Mouse (Mus musculus): ENCODE results near the gene Mief1. TPM values are rescaled to one million over a fixed set of nuclear protein-coding genes. Genes with fewer than 3 reads are reported as not detected.
A peak's percentile ranks its signal among the peaks of the same experiment; 100 is the strongest.

The Mief1 gene
- polyA plus RNA-seq, 1 experiment, result 24.3 TPM

GRCm38 (mm10) chr15:80250586-80250985 is 16.8 kb downstream of the Mief1 start:
- H3K27me3 ChIP-seq (ENCODE audit: control insufficient read depth, insufficient read depth, insufficient read length), result no peaks in the 10 kb centered on the region
- H3K4me2 ChIP-seq (ENCODE audit: low read depth), result no peak overlapping the region
- TF ChIP-seq REST (IDR thresholded peaks at IDR 0.05; ENCODE audit: insufficient read depth, insufficient read length), result no peak
- H3K36me3 ChIP-seq (ENCODE audit: control insufficient read depth, insufficient read depth), result peaks cover 66% of the 10 kb centered on the region
- H3K79me2 ChIP-seq (ENCODE audit: control insufficient read depth, insufficient read depth), result peaks cover under 1% of the 10 kb centered on the region
- no peak overlapping the region for H3ac ChIP-seq (ENCODE audit: control insufficient read depth, insufficient read length)
- H3K4me3 ChIP-seq, result no peak overlapping the region

GRCm38 (mm10) chr15:80253530-80253929 is 19.7 kb downstream of the Mief1 start:
- Histone ChIP-seq H3K4me3 (no peak overlapping the region), H3K4me2 (ENCODE audit: low read depth) (peak overlapping the region; percentile 86), H3ac (ENCODE audit: control insufficient read depth, insufficient read length) (no peak overlapping the region), H3K79me2 (ENCODE audit: control insufficient read depth, insufficient read depth) (peaks cover 17% of the 10 kb centered on the region), H3K27me3 (ENCODE audit: control insufficient read depth, insufficient read depth, insufficient read length) (no peaks in the 10 kb centered on the region), H3K36me3 (ENCODE audit: control insufficient read depth, insufficient read depth) (peaks cover 55% of the 10 kb centered on the region)
- TF ChIP-seq SRF (IDR thresholded peaks at IDR 0.05; ENCODE audit: control insufficient read depth, insufficient read length, low read depth) (no peak), TCF12 (IDR thresholded peaks at IDR 0.05; ENCODE audit: insufficient read depth, poor library complexity, severe bottlenecking) (no peak), CEBPB (IDR thresholded peaks at IDR 0.05; ENCODE audit: insufficient read depth, poor library complexity, severe bottlenecking) (no peak)

GRCm38 (mm10) chr15:80254207-80254606 is 20.4 kb downstream of the Mief1 start:
- Histone ChIP-seq H3K79me2 (ENCODE audit: control insufficient read depth, insufficient read depth) (peaks cover 17% of the 10 kb centered on the region), H3ac (ENCODE audit: control insufficient read depth, insufficient read length) (peak overlapping the region; percentile 86), H3K27me3 (ENCODE audit: control insufficient read depth, insufficient read depth, insufficient read length) (no peaks in the 10 kb centered on the region), H3K36me3 (ENCODE audit: control insufficient read depth, insufficient read depth) (peaks cover 51% of the 10 kb centered on the region), H3K4me2 (ENCODE audit: low read depth) (peak overlapping the region; percentile 86), H3K4me3 (peak overlapping the region; percentile 95)
- TF ChIP-seq CEBPB (IDR thresholded peaks at IDR 0.05; ENCODE audit: insufficient read depth, poor library complexity, severe bottlenecking), result no peak

GRCm38 (mm10) chr15:80254847-80255645 is 21.2 kb downstream of the Mief1 start, which contains the start of gene Atf4:
TSS of gene Atf4 (plus strand) at chr15:80255184.
- peaks cover 17% of the 10 kb centered on the region for H3K79me2 ChIP-seq (ENCODE audit: control insufficient read depth, insufficient read depth)
- TF ChIP-seq POLR2AphosphoS2 (IDR thresholded peaks at IDR 0.05; ENCODE audit: insufficient read length, low read depth) (peak; percentile 99), REST (IDR thresholded peaks at IDR 0.05; ENCODE audit: insufficient read depth, insufficient read length) (peak; percentile 47), E2F4 (IDR thresholded peaks at IDR 0.05; ENCODE audit: insufficient read depth) (peak; percentile 46), SRF (IDR thresholded peaks at IDR 0.05; ENCODE audit: control insufficient read depth, insufficient read length, low read depth) (peak; percentile 57), MYOG (IDR thresholded peaks at IDR 0.05; ENCODE audit: control insufficient read depth in 1 of 3, insufficient read depth in 1 of 3, insufficient read length in 2 of 3, low read depth in 2 of 3) (peak in 1 of 3 experiments; percentile 68), MAX (IDR thresholded peaks at IDR 0.05; ENCODE audit: low read depth) (peak; percentile 83), MYOD1 (IDR thresholded peaks at IDR 0.05; ENCODE audit: control insufficient read depth in 1 of 3, insufficient read length in 2 of 3, low read depth in 2 of 3) (peak; percentile 90 to 98 (median 94)), USF1 (IDR thresholded peaks at IDR 0.05; ENCODE audit: low read depth) (peak; percentile 97), CEBPB (IDR thresholded peaks at IDR 0.05; ENCODE audit: insufficient read depth, poor library complexity, severe bottlenecking) (no peak), POLR2A (IDR thresholded peaks at IDR 0.05; ENCODE audit: insufficient read length, low read depth) (peak; percentile 94), TCF3 (IDR thresholded peaks at IDR 0.05; ENCODE audit: insufficient read length, low read depth) (peak; percentile 69), TCF12 (IDR thresholded peaks at IDR 0.05; ENCODE audit: insufficient read depth, poor library complexity, severe bottlenecking) (no peak)
- peak within 1 kb of the TSS; percentile 86 for H3ac ChIP-seq (ENCODE audit: control insufficient read depth, insufficient read length)
- H3K4me3 ChIP-seq, result peak within 1 kb of the TSS; percentile 95
- H3K4me2 ChIP-seq (ENCODE audit: low read depth), result peak within 1 kb of the TSS; percentile 92
- peaks cover 50% of the 10 kb centered on the region for H3K36me3 ChIP-seq (ENCODE audit: control insufficient read depth, insufficient read depth)
- H3K27me3 ChIP-seq (ENCODE audit: control insufficient read depth, insufficient read depth, insufficient read length), result no peaks in the 10 kb centered on the region

- Histone ChIP-seq H3K4me3 (peak overlapping the region; percentile 95), H3K27me3 (ENCODE audit: control insufficient read depth, insufficient read depth, insufficient read length) (no peaks in the 10 kb centered on the region), H3K36me3 (ENCODE audit: control insufficient read depth, insufficient read depth) (peaks cover 49% of the 10 kb centered on the region), H3K4me2 (ENCODE audit: low read depth) (peak overlapping the region; percentile 92), H3ac (ENCODE audit: control insufficient read depth, insufficient read length) (peak overlapping the region; percentile 86), H3K79me2 (ENCODE audit: control insufficient read depth, insufficient read depth) (peaks cover 17% of the 10 kb centered on the region)
- TF ChIP-seq POLR2AphosphoS2 (IDR thresholded peaks at IDR 0.05; ENCODE audit: insufficient read length, low read depth) (peak; percentile 77), MYOD1 (IDR thresholded peaks at IDR 0.05; ENCODE audit: control insufficient read depth in 1 of 3, insufficient read length in 2 of 3, low read depth in 2 of 3) (no peak), SRF (IDR thresholded peaks at IDR 0.05; ENCODE audit: control insufficient read depth, insufficient read length, low read depth) (peak; percentile 55), CEBPB (IDR thresholded peaks at IDR 0.05; ENCODE audit: insufficient read depth, poor library complexity, severe bottlenecking) (0 out of 2 replicates have a peak, but pooled peaks have one; percentile 45), POLR2A (IDR thresholded peaks at IDR 0.05; ENCODE audit: insufficient read length, low read depth) (peak; percentile 56)
Measured at GRCm38 (mm10) chr15:80255646-80256121, 21.9 kb downstream of the Mief1 start.

Measured in myocyte (in vitro differentiated cells).